In the genomic region with DNA sequence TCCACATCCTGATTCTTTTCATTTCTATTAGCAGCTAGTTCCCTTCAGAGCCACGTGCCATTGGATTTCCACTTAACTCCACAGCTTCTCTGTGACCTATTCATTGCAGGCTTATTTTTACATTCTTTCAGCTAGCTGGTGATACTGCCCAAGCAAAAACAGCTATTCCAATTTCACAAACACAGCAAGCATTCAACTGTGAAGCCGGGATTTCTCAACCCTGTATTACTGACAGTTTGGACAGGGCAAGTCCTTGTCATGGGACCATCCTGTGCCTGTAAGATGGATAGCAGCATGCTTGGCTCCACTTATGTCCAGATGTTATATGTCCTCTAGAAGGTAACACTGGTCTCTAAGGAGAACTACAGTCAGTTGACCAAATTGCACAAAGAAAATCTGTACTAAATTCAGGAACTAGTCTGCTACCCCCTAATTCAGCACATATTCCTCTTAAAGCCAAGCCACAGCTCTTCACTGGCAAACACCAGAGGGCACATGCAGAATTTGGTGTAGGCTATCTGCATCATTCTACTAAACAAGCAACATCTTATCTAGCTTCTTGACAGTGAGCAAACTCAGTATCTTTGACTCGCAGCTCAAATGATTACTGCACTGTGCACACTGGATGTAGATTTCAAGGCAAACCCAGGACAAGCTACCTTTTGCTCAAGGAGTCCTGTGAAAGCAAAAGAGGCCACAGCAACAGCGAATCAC, we compare ENCODE assay signal across 14 mouse cellular contexts.
DNase-seq lines count a peak whose midpoint lies in the region; ATAC-seq and TF ChIP-seq lines count a peak whose summit lies in the region.
"Had no signal": no experiment of that assay in that cellular context is flagged by ENCODE, and none has a peak within 500 bp of the region (broad histone marks: within the 10 kb centered on the region; RNA-seq: fewer than 3 reads in every experiment).

No protein-coding gene starts in this region.

- no peaks in the 10 kb centered on the region for H3K36me3 ChIP-seq in intestine, postnatal 0 days (ENCODE audit: control insufficient read depth, insufficient read depth)
- no peaks in the 10 kb centered on the region for H3K36me3 ChIP-seq in intestine, embryonic 16.5 days (ENCODE audit: control insufficient read depth, insufficient read depth, low read length)
- peaks cover 3 to 29% of the 10 kb centered on the region in 2 experiments for H3K36me3 ChIP-seq in MEL (ENCODE audit: control insufficient read depth in 1 of 2, insufficient read depth in 2 of 2, low read length in 2 of 2)
- H3K36me3 ChIP-seq: hindbrain, embryonic 12.5 days; limb, embryonic 10.5 days; midbrain, embryonic 12.5 days had no signal

- H3K79me2 ChIP-seq in MEL (ENCODE audit: control insufficient read depth, insufficient read depth, low read length, poor library complexity): peaks cover 3% of the 10 kb centered on the region; the same call in 1 of the 2 replicates

- 76% methylated on average over 4 of the region's 4 CpGs for WGBS in intestine, postnatal 0 days
- 85% methylated on average over 4 of the region's 4 CpGs for WGBS in intestine, embryonic 16.5 days

- no peak overlapping the region for H3K4me2 ChIP-seq in intestine, postnatal 0 days (replicated peaks; ENCODE audit: low read depth)
- H3K4me2 ChIP-seq in intestine, embryonic 16.5 days (ENCODE audit: low read depth, low read length): no peak overlapping the region
- H3K4me2 ChIP-seq: hindbrain, embryonic 12.5 days; midbrain, embryonic 12.5 days had no signal

- H3K9ac ChIP-seq in intestine, postnatal 0 days (ENCODE audit: low read depth, low read length): no peak overlapping the region; the same call in 1 of the 2 replicates
- no peak overlapping the region for H3K9ac ChIP-seq in intestine, embryonic 16.5 days (ENCODE audit: low read depth, low read length)
- H3K9ac ChIP-seq in MEL (ENCODE audit: control insufficient read depth, low read depth, low read length, poor library complexity, severe bottlenecking): no peak overlapping the region
- H3K9ac ChIP-seq: hindbrain, embryonic 12.5 days; midbrain, embryonic 12.5 days had no signal

- no peak for TF ChIP-seq POLR2A in MEL (IDR thresholded peaks at IDR 0.05; ENCODE audit: control insufficient read depth in 1 of 2, insufficient read depth in 1 of 2, low read depth in 1 of 2, low read length in 2 of 2, poor library complexity in 1 of 2)

- TF ChIP-seq CTCF in intestine, postnatal 0 days (IDR thresholded peaks at IDR 0.05; ENCODE audit: low read depth): peak; percentile 12; the same call in 1 of the 2 replicates
- peak in 1 of 3 experiments; percentile 16; a peak in 2 of 6 replicates for TF ChIP-seq CTCF in MEL (IDR thresholded peaks at IDR 0.05 in 2 of 3, conservative IDR thresholded peaks at IDR 0.05 in 1 of 3; ENCODE audit: control insufficient read depth in 1 of 3, insufficient read depth in 1 of 3, low read depth in 2 of 3, low read length in 3 of 3, poor library complexity in 1 of 3, severe bottlenecking in 1 of 3)

- no peaks in the 10 kb centered on the region for H3K9me3 ChIP-seq in intestine, postnatal 0 days (ENCODE audit: control insufficient read depth)
- no peaks in the 10 kb centered on the region for H3K9me3 ChIP-seq in intestine, embryonic 16.5 days (ENCODE audit: control insufficient read depth, low read length)
- no peaks in the 10 kb centered on the region for H3K9me3 ChIP-seq in MEL (replicated peaks; ENCODE audit: insufficient read depth, low read length)
- H3K9me3 ChIP-seq: hindbrain, embryonic 12.5 days; limb, embryonic 10.5 days; midbrain, embryonic 12.5 days had no signal

- DNase-seq in MEL (ENCODE audit: low read depth, low spot score): peak; percentile 34
- DNase-seq in lung, postnatal 25 days (ENCODE audit: low spot score): peak; percentile 53
- DNase-seq in cerebellum, adult 8-10 months: no peak
- DNase-seq: cerebellum, postnatal 36 days; right cerebral cortex, postnatal 14 days had no signal

- no peaks in the 10 kb centered on the region for H3K27me3 ChIP-seq in intestine, postnatal 0 days (replicated peaks; ENCODE audit: control insufficient read depth, insufficient read depth, low read length)
- H3K27me3 ChIP-seq in intestine, embryonic 16.5 days (replicated peaks; ENCODE audit: control insufficient read depth, insufficient read depth, low read length): no peaks in the 10 kb centered on the region
- H3K27me3 ChIP-seq in MEL (ENCODE audit: control insufficient read depth in 1 of 2, insufficient read depth in 2 of 2, low read length in 2 of 2): no peaks in the 10 kb centered on the region
- H3K27me3 ChIP-seq: hindbrain, embryonic 12.5 days; midbrain, embryonic 12.5 days had no signal

- H3K27ac ChIP-seq in intestine, postnatal 0 days (ENCODE audit: low read depth, low read length): no peak overlapping the region
- no peak overlapping the region for H3K27ac ChIP-seq in intestine, embryonic 16.5 days (ENCODE audit: low read length)
- no peak overlapping the region for H3K27ac ChIP-seq in MEL (ENCODE audit: control insufficient read depth, low read depth, low read length)
- H3K27ac ChIP-seq in brown adipose tissue, adult 24 weeks (replicated peaks; ENCODE audit: low read depth, low read length): 0 out of 2 replicates have a peak overlapping the region, but pooled peaks have one; percentile 56
- H3K27ac ChIP-seq: hindbrain, embryonic 12.5 days; limb, embryonic 10.5 days; midbrain, embryonic 12.5 days had no signal

- TF ChIP-seq RAD21 in MEL (IDR thresholded peaks at IDR 0.05; ENCODE audit: low read depth, low read length): no peak; the same call in none of the 2 replicates

- no peak for ATAC-seq in intestine, postnatal 0 days
- ATAC-seq in intestine, embryonic 16.5 days: no peak
- no peak for ATAC-seq in erythroblast, adult 5-6 weeks (replicated peaks; ENCODE audit: low FRiP score, poor library complexity, severe bottlenecking)
- ATAC-seq: activated CD4-positive, CD25-positive, alpha-beta regulatory T cell, adult 4 months had no signal

- peaks cover 11% of the 10 kb centered on the region; the same call in 1 of the 2 replicates for H3K4me1 ChIP-seq in intestine, postnatal 0 days (replicated peaks; ENCODE audit: control insufficient read depth, insufficient read depth, low read length)
- peaks cover 6% of the 10 kb centered on the region; the same call in 1 of the 2 replicates for H3K4me1 ChIP-seq in intestine, embryonic 16.5 days (ENCODE audit: control insufficient read depth, insufficient read depth, low read length)
- H3K4me1 ChIP-seq in MEL (ENCODE audit: control insufficient read depth in 1 of 2, insufficient read depth in 2 of 2, low read length in 2 of 2): peaks cover 20 to 23% of the 10 kb centered on the region in 2 experiments
- peaks cover 42% of the 10 kb centered on the region for H3K4me1 ChIP-seq in brown adipose tissue, adult 24 weeks (ENCODE audit: control insufficient read depth, insufficient read depth, insufficient read length, low read length)
- H3K4me1 ChIP-seq: hindbrain, embryonic 12.5 days; midbrain, embryonic 12.5 days had no signal

- no peak overlapping the region for H3K4me3 ChIP-seq in intestine, postnatal 0 days (ENCODE audit: low read depth, low read length)
- H3K4me3 ChIP-seq in intestine, embryonic 16.5 days (ENCODE audit: low read length): no peak overlapping the region
- no peak overlapping the region for H3K4me3 ChIP-seq in MEL (ENCODE audit: control insufficient read depth in 1 of 2, insufficient read depth in 1 of 2, low read depth in 2 of 2, low read length in 2 of 2)
- H3K4me3 ChIP-seq in brown adipose tissue, adult 24 weeks (ENCODE audit: insufficient read depth, low read depth, low read length): no peak overlapping the region
- H3K4me3 ChIP-seq: erythroblast, embryonic 14.5 days; hindbrain, embryonic 12.5 days; limb, embryonic 10.5 days; midbrain, embryonic 12.5 days had no signal

- TF ChIP-seq EP300 in MEL (IDR thresholded peaks at IDR 0.05; ENCODE audit: low read depth in 1 of 2, low read length in 2 of 2): peak in 1 of 2 experiments; percentile 38; a peak in 1 of 4 replicates

TF ChIP-seq in MEL, 35 proteins besides CTCF, POLR2A, EP300 and RAD21:
- TF ChIP-seq RCOR1 (IDR thresholded peaks at IDR 0.05; ENCODE audit: low read depth, low read length) (no peak), ETS1 (IDR thresholded peaks at IDR 0.05; ENCODE audit: low read depth, low read length) (no peak), GATA1 (IDR thresholded peaks at IDR 0.05; ENCODE audit: low read depth, low read length) (peak; percentile 42), SMC3 (IDR thresholded peaks at IDR 0.05; ENCODE audit: low read depth, low read length) (peak; percentile 43)
